Mouse (Mus musculus) natural killer cell, adult 2 months (primary cell): ENCODE data around the gene Clybl.

Experiments used
- DNase-seq, 2 experiments: peaks; one replicate each; pipeline ENCODE4 v3.0.0; 2022; ENCODE audit warnings: low spot score in 2 of 2

Clybl gene

GRCm38 (mm10) chr14:122300261-122300660, 118.8 kb downstream of the Clybl start:
- no peak for DNase-seq

- no peak for DNase-seq
Observed at GRCm38 (mm10) chr14:122303821-122304220, 122.3 kb downstream of the Clybl start.

GRCm38 (mm10) chr14:122305132-122305531, 123.6 kb downstream of the Clybl start:
- DNase-seq: no peak

GRCm38 (mm10) chr14:122312415-122312814, 130.9 kb downstream of the Clybl start:
- no peak for DNase-seq

GRCm38 (mm10) chr14:122313328-122313727, 131.8 kb downstream of the Clybl start:
- no peak for DNase-seq

GRCm38 (mm10) chr14:122315743-122316142, 134.2 kb downstream of the Clybl start:
- no peak for DNase-seq

GRCm38 (mm10) chr14:122322136-122322535, 140.6 kb downstream of the Clybl start:
- no peak for DNase-seq

GRCm38 (mm10) chr14:122323838-122324458, 142.4 kb downstream of the Clybl start:
- no peak for DNase-seq

- no peak for DNase-seq
Observed at GRCm38 (mm10) chr14:122330136-122330535, 148.6 kb downstream of the Clybl start.

- DNase-seq: no peak
Observed at GRCm38 (mm10) chr14:122330716-122331115, 149.2 kb downstream of the Clybl start.

GRCm38 (mm10) chr14:122331635-122332460, 150.3 kb downstream of the Clybl start:
- DNase-seq: no peak

- no peak for DNase-seq
Observed at GRCm38 (mm10) chr14:122336957-122337356, 155.5 kb downstream of the Clybl start.

- DNase-seq: no peak
Observed at GRCm38 (mm10) chr14:122338784-122339183, 157.3 kb downstream of the Clybl start.

- no peak for DNase-seq
Observed at GRCm38 (mm10) chr14:122340141-122340540, 158.6 kb downstream of the Clybl start.

- no peak for DNase-seq
Observed at GRCm38 (mm10) chr14:122341591-122342360, 160.3 kb downstream of the Clybl start.

GRCm38 (mm10) chr14:122344272-122345224, 163.0 kb downstream of the Clybl start:
- DNase-seq: no peak

GRCm38 (mm10) chr14:122348069-122348468, 166.6 kb downstream of the Clybl start:
- DNase-seq: no peak

- DNase-seq: no peak
Observed at GRCm38 (mm10) chr14:122349326-122349725, 167.8 kb downstream of the Clybl start.

GRCm38 (mm10) chr14:122349761-122350160, 168.3 kb downstream of the Clybl start:
- no peak for DNase-seq

- no peak for DNase-seq
Observed at GRCm38 (mm10) chr14:122350766-122351165, 169.3 kb downstream of the Clybl start.

GRCm38 (mm10) chr14:122357316-122357715, 175.8 kb downstream of the Clybl start:
- no peak for DNase-seq
